Mouse (Mus musculus) urinary bladder, postnatal 4 days (tissue): Measurements from ENCODE around the gene Rnpepl1.

Experiments used
- DNase-seq, 2 experiments: peaks; one replicate each; pipeline ENCODE4 v3.0.0; 2021 to 2022; ENCODE audit warnings: low spot score in 2 of 2

Rnpepl1 gene

GRCm38 (mm10) chr1:92910239-92910885 lies at the start of gene Rnpepl1:
TSS of gene Rnpepl1 (plus strand) at chr1:92910783.
- peak; percentile 68 to 72 for DNase-seq

GRCm38 (mm10) chr1:92861503-92861902 lies 49.1 kb upstream of the Rnpepl1 start:
- no peak for DNase-seq

DNA sequence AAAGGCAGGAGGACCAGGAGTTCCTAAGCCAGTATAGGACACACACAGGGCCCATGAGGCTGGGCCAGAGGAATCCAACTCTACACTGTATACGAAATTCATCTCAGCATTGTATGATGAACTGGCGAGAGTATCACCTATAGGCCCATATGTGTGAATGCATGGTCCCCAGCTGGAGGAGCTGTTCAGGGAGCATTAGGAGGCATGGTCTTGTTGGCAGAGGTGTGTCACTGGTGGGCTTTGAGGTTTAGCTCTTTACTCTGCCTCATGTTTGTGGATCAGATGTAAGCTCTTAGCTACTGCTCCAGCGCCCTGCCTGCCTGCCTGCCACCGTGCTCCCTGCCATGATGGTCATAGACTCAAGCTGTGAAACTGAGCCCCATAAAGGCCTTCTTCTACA lies 47.3 kb upstream of the Rnpepl1 start:
- DNase-seq, result no peak

- no peak for DNase-seq
Measured at GRCm38 (mm10) chr1:92866170-92866569, 44.4 kb upstream of the Rnpepl1 start.

GRCm38 (mm10) chr1:92869985-92870384 lies 40.6 kb upstream of the Rnpepl1 start:
- DNase-seq, result no peak

DNA sequence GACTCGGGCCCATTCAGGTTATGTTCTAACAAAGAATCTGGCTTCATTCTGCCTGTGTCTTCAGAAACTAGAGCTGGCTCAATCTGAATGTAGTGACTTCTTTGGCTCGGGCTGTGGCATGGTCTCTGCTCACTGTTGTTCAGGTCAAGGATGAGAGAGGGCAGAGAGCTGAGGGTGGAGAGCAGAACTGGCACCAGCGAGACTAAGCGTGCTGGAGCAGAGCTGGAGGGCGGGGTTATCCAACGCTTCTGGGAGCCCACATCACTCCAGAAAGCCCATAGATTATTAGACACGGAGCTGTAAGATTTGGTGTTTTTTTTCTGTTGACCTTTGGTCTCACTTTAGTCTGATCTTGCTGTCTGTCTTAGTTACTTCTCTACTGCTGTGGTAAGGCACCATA lies 37.9 kb upstream of the Rnpepl1 start:
- DNase-seq, result no peak

DNA sequence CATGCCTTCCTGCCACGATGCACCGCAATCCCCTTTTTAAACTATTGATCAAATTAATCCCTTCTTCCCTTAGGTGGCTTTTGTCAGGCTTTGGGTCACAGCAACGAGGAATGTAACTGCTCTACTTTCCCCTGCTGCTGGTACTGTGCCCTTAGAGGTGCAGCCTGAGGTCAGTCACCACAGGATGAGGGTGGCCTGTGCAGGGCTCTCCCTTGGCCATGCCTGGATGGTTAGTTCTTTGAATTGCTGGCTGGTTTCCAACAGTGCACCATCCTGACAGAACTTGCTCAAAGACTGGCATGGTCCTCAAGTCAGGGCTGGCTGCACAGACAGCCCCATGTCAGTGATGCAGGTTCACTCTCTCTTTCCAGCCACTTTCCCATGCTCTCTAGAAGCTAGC lies 36.6 kb upstream of the Rnpepl1 start:
- DNase-seq, result no peak

DNA sequence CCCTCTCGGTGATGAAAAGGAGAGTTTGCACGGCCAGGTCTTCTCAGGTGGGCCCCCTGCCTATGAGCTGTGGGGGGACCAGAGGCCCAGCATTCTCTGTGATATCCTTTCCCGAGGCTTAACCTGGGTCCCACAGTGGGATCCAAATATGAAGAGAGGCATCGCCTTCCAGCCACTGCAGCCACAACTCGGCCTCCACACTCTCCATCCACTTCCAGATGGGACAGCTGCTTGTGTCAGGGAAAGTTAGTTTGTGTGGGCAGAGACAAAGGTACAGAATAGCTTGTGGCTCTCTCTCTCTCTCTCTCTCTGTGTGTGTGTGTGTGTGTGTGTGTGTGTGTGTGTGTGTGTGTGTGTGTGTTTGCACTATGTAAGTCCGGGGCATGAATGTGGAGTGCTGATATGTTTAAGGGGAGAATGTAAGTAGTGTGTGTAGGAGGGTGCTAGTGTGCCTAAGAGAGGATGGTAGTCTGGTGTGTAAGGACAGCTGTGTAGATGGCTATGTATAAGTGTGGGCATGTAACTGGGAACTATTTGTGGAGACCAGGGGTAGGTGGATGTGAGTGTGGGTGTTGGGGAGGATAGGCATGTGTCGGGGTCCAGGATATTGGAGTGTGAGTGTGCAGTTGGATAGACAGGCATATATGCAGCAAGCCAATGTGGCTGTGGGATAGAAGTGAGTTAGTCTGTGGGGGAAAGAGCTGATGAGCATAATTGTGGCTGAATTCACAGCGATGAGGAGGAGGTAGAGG lies 35.0 kb upstream of the Rnpepl1 start:
- no peak for DNase-seq

DNA sequence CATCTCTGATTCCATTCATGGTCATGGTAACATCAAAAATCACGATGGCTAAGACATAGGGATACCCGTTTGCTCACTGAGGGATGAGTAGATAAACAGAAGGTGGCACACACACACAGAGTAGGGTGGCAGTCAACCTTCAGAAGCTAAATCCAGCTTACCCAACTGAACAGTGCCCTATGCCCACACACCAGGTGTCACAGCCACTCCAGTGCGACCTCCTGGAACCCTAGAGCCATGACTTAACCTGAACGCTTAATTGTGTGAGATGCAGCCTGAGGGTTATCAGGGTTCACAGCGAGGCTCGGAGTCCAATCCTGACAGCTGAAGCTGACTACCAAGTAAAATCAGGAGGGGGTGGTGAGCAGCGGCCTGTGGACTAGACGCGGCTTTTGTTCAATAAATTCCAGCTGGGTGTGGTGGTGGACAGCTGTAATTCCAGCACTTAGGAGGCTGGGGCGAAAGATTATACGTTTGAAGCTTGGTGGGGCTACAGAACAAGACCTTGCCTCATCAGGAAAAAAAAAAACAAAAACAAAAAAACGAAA lies 33.1 kb upstream of the Rnpepl1 start:
- no peak for DNase-seq

- DNase-seq, result no peak
Measured at GRCm38 (mm10) chr1:92878066-92878741, 32.4 kb upstream of the Rnpepl1 start.

- DNase-seq, result no peak
Measured at GRCm38 (mm10) chr1:92879266-92879665, 31.3 kb upstream of the Rnpepl1 start.

GRCm38 (mm10) chr1:92880101-92880500 lies 30.5 kb upstream of the Rnpepl1 start:
- no peak for DNase-seq

DNA sequence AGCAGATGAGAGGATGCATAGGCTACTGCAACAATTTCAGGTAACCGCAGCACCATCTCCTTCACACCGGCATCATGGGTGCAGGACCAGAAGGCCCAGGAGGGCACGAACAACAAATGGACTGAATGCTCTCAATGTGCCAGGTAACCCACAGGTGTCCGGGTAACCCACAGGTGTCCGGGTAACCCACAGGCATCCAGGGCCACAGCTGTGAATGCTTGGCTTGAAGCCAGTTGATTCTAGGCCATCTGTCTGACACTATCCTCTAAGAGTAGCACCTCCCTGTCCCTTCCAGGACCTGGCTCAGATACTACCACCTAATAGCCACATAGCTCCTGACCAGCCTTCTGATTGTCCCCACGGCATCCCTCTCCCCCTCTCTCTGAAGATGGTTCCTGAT lies 28.6 kb upstream of the Rnpepl1 start:
- DNase-seq, result no peak

DNA sequence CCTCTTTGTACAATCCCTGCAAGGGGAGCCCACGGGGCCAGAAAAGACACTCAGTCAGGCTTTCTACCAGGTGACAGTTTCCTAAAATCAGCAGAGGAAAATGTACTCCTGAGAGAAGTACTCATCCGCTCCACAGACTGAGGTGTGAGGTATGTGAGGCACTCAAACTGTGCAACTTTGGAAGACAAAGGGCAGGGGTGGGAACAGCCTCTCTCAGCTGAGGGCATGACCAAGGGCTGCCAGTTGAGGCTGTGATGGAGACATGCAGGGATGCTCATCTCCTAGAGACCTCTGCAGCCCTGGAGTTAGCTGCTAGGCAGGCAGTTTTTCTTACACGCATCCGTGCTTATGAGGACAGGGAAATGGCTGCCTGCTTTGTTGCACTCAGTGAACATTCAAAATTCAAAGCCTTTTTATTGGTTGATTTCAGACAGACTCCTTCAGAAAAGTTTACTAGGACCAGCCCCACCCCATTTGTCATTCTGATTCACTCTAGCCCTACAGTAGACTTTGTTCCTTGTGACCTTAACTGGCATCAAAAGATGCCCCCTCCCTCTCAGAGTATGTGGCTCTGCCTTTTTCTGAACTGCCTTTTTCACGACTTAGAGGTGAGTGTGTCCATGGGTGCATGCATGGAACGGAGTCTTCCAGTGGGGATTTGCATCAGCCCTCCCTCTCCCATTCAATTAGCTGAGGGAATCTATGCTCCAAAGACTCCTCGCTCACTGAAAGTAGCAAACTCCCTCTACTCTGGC lies 21.5 kb upstream of the Rnpepl1 start:
- DNase-seq, result no peak

GRCm38 (mm10) chr1:92892791-92893190 lies 17.8 kb upstream of the Rnpepl1 start:
- no peak for DNase-seq

DNA sequence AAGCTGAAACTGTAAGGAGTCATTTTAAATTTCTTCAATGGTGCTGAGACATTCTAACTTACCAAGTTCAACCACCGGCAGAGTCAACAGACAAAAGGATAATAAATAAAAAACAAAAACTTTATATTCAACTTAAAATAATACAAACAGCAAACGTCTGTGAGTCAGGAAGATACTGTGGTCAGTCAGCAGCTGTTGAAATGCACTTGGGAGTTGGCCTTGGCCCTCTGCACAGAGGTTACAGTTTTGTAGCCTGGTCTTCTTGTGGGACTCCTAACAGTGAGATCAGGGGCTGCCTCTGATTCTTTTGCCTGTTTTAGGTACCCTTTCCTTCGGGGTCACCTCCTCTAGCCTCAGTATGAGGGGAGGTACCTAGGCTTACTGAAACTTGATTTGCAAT lies 16.7 kb upstream of the Rnpepl1 start:
- DNase-seq, result no peak

DNA sequence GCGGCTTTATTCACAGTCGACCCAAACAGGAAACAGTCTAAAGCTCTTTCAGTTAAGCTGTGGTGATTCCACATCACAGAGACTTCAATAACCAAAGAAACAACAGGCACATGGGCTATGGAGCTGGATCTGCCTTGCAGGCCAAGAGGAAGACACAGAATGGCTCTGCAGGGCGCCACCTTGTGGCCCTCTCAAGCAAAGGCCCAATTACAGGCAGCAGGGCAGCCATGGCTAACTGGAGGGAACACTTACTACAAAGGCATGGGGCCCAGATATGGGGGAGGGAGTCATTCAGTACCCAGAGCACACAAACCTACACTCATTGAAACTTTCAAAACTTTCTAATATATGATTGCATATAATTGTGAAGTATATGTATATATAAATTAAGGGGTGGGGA lies 15.5 kb upstream of the Rnpepl1 start:
- peak; percentile 65 to 74 for DNase-seq

DNA sequence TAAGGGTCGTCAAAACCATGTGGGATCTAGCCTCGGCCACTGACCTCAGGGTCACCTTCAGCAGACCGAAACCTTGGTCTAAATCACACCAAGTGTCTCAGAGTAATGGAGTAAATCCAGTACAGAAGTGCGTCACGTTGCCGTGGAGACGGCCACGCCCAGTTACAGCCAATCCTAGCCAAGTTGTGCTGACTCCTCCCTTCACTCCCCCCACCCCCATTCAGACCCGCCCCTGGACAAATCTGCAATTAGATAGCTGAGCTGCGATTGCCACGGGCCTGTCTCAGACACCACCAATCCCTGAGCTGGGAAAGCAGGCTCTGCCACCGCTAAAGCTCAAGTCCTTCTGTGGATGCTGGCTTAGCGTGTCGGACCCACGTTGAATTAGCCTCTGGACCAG lies 7.8 kb upstream of the Rnpepl1 start, which contains the start of gene Ankmy1:
Ankmy1 (minus strand) TSS at position 121 of the 400 bp plus-strand sequence.
- DNase-seq, result peak in 1 of 2 experiments; percentile 74

- DNase-seq, result no peak
Measured at GRCm38 (mm10) chr1:92903627-92904026, 7.0 kb upstream of the Rnpepl1 start.

GRCm38 (mm10) chr1:92905703-92906310 lies 4.8 kb upstream of the Rnpepl1 start:
- no peak for DNase-seq
